Mouse (Mus musculus): ENCODE measurements at regions not wholly inside any gene's neighbourhood (a gene's known extent, or its start where the extent isn't known, plus 50 kb on each side); places are given as distances from the start of the nearest gene placed in this dataset.

- TF ChIP-seq CTCF (IDR thresholded peaks at IDR 0.05; ENCODE audit: low read depth, low read length) (no peak), TAL1 (conservative IDR thresholded peaks at IDR 0.05; ENCODE audit: low read depth, low read length) (no peak), GATA1 (IDR thresholded peaks at IDR 0.05; ENCODE audit: borderline replicate concordance, low read length) (no peak), GATA2 (IDR thresholded peaks at IDR 0.05; ENCODE audit: borderline replicate concordance, low read depth, low read length) (no peak)
Measured at GRCm38 (mm10) chr2:75118348-75118926, 292.8 kb downstream of the Mtx2 start.

All from G1E (cell line).